Mouse (Mus musculus) Patski (cell line): ENCODE data around the gene Hs1bp3. TPM values are rescaled to one million over a fixed set of nuclear protein-coding genes. Genes with fewer than 3 reads are reported as not detected.

Source experiments
- ATAC-seq: fragments of 100-300 bp; one replicate; pipeline ENCODE4 v1.8.0; 2021
- CTCF ChIA-PET: fragments of 350-600 bp; sonication (Branson Sonifier 250); formaldehyde crosslinking; loops from one replicate; lab custom pipeline; 2022; ENCODE audit warnings: inconsistent platforms; lab: Charles Lee
- POLR2A ChIA-PET: fragments of 350-600 bp; sonication (Branson Sonifier 250); formaldehyde crosslinking; loops from one replicate; lab custom pipeline; 2022; ENCODE audit warnings: antibody characterized with exemption, inconsistent platforms; lab: Charles Lee
- DNase-seq: peaks from one replicate; pipeline ENCODE4 v3.0.0-alpha.2; 2011; ENCODE audit warnings: low read depth, low spot score
- H3K27me3 ChIP-seq: fragments of 371-371 bp; one replicate; pipeline ENCODE4 v1.5.1; 2021
- CTCF ChIP-seq: fragments of 100-300 bp; IDR thresholded peaks from one replicate; pipeline ENCODE4 v1.5.1; 2021
- in situ Hi-C: fragments of 300-500 bp; cut with MboI; formaldehyde crosslinking; loops from 3 replicates; pipeline ENCODE4 v1.11.1; 2018; ENCODE audit warnings: low pct_unique_long_range_greater_than_20kb, mixed read lengths
- polyA plus RNA-seq: library from polyadenylated mRNA; unstranded; gene quantifications from one replicate; pipeline ENCODE4 v1.2.3, GENCODE M21; 2021

Hs1bp3 gene
- polyA plus RNA-seq, 1 experiment from 2014 or later: 34.4 TPM

- ATAC-seq (peak; percentile 96), DNase-seq (peak; percentile 71)
- ChIA-PET POLR2A (interaction anchor here (2.6 kb wide), 1 partner anchor 142 kb away, joined by 8 read pairs; the partner anchor contains the start of gene Rhob), CTCF (interaction anchor here (0.8 to 2.1 kb wide), 6 partner anchors 9 to 163 kb away, joined by 3 to 5 read pairs (median 3); no protein-coding TSS in a partner anchor)
- no peaks in the 10 kb centered on the region for H3K27me3 ChIP-seq
- in situ Hi-C loops: no loop called here
- no peak for TF ChIP-seq CTCF
Measured at GRCm38 (mm10) chr12:8357449-8357848, 44.2 kb downstream of the Hs1bp3 start.

DNA sequence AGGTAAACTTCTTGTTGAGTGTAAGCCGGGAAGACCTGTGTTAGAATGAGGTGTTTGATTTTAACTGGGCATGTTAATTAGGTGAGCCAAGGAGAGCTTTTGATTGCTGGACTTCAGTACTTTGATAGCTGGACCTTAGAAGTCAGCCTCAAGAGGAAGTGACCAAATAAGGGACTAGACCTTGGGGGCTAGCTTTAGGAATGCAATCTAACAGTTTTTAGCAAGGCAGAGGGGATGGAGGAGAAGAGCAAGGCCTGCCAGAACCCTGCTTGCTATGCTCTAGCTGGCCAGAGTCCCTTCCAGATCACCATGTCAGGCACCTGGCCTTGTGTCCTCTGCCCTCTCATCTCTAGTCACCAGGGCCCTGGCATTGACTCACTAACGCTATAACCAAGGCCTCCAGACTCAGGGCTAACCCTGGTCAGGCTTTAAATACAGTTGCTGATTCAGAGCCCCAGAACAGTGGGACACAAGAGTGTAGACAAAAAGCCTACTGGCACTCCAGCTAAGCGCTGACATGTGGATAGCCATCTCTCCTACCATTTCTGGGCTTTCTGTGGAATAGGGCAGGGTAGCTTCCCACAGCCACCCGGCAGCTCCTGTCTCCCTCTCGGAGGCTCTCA, 45.2 kb downstream of the Hs1bp3 start:
- no peak for ATAC-seq
- no peaks in the 10 kb centered on the region for H3K27me3 ChIP-seq

DNA sequence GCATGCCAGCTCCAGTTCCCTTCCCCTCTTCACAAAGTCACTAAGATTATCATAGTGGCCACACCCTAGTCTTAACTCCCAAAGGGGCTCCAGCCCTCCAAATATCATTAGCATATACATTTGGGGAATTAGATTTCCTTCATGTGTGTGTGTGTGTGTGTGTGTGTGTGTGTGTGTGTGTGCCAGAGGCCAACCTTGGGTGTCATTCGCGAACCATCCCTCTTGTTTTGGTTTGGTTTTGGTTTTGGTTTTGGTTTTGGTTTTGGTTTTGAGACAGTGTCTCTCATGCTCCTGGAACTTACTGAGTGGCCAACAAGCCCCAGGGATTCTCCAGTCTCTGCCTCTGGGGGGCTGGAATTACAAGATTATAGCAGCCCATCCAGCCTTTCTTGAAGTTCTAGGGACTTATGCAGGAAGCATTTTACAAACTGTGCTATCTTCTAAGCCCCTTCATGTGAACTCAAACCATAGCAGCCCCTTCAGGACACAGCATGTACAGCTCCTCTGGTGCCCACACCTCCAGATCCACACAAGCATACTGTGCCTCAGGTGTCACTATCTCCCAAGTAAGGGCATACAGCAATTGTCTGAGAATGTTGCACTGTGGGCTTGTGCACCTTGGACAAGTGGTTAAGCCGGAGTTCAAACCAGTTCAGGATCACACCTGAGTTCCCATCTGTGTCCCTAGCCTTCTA, 46.3 kb downstream of the Hs1bp3 start:
- no peaks in the 10 kb centered on the region for H3K27me3 ChIP-seq
- CTCF ChIA-PET: interaction anchor here (1.4 kb wide), 1 partner anchor 12 kb away, joined by 3 read pairs; no protein-coding TSS in a partner anchor
- ATAC-seq (no peak), DNase-seq (no peak)
- no peak for TF ChIP-seq CTCF
- in situ Hi-C loops: no loop called here
- POLR2A ChIA-PET: interaction anchor here (0.6 to 2.6 kb wide), 2 partner anchors 110 to 140 kb away, joined by 4 to 8 read pairs; partner anchors contain the start of gene Rhob

More for the DNA sequence above, 45.2 kb downstream of the Hs1bp3 start:
- no peak for DNase-seq
- CTCF ChIA-PET: interaction anchor here (1.0 to 2.1 kb wide), 3 partner anchors 10 to 129 kb away, joined by 3 to 4 read pairs (median 3); no protein-coding TSS in a partner anchor
- POLR2A ChIA-PET: interaction anchor here (0.6 to 2.6 kb wide), 2 partner anchors 111 to 141 kb away, joined by 4 to 8 read pairs; partner anchors contain the start of gene Rhob
- in situ Hi-C loops: no loop called here
- no peak for TF ChIP-seq CTCF

DNA sequence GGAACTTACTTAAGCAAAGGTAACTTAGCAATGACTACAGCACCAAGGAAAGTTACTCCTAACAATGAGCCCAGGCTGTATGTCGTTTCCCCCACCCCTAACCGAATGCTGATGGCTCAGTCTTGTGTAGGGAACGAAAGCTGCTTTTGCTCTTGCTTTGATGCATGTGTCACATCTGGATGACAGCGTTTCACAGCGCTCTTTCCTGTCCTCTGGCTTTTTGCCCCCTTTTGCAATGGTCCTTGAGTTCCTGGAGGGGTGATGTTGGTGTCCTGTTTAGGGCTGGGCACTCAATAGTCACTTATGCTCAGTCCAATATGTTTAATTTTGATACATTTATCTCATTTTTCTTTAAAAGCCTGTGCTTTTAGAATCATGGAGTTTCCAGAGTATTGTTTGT, 48.6 kb downstream of the Hs1bp3 start:
- DNase-seq (no peak), ATAC-seq (no peak)
- TF ChIP-seq CTCF: no peak
- no peaks in the 10 kb centered on the region for H3K27me3 ChIP-seq
- POLR2A ChIA-PET: no interaction called here
- in situ Hi-C loops: no loop called here
- CTCF ChIA-PET: interaction anchor here (1.0 to 1.9 kb wide), 2 partner anchors 12 to 17 kb away, joined by 3 to 4 read pairs; no protein-coding TSS in a partner anchor

- DNase-seq (no peak), ATAC-seq (no peak)
- H3K27me3 ChIP-seq: no peaks in the 10 kb centered on the region
- CTCF ChIA-PET: interaction anchor here (1.9 kb wide), 1 partner anchor 17 kb away, joined by 4 read pairs; no protein-coding TSS in a partner anchor
- TF ChIP-seq CTCF: no peak
- POLR2A ChIA-PET: no interaction called here
- in situ Hi-C loops: no loop called here
Measured at GRCm38 (mm10) chr12:8362400-8362799, 49.2 kb downstream of the Hs1bp3 start.

- ATAC-seq (no peak), DNase-seq (no peak)
- no peak for TF ChIP-seq CTCF
- ChIA-PET CTCF (no interaction called here), POLR2A (no interaction called here)
- in situ Hi-C loops: no loop called here
- H3K27me3 ChIP-seq: no peaks in the 10 kb centered on the region
Measured at GRCm38 (mm10) chr12:8364321-8364838, 51.1 kb downstream of the Hs1bp3 start.

- no peak for ATAC-seq
Measured at GRCm38 (mm10) chr12:8365336-8365735, 52.1 kb downstream of the Hs1bp3 start.

DNA sequence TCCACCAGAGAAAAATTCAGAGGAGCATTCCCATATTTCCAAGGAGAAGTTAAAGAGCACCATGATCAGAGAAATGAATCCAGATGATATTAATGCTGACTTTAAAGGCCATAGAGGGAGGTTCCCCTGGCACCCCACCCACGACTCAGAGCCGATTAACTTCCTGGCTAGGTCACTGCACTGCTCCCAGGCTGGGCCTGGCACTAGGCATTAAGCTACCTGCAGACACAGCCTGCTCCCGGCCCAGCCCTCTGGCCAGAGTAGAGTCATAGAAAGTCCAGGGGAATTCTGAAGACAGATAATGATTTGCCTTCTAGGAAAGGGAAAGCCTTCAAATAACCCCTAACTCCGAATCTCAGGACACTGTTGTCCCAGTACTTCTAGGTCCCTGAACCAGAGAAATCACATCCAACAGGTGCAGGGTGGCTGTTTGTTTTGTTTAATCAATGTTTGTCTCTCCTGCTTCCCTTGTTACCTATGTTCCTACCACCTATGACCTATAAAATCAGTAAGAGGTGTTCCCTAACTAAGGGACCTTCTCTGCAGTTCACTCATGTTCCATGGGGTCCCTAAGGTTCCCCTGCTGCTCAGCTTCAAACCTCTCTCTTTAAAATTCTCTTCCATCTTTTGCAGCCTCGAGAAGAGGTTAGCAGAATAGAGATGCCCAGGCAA, 52.8 kb downstream of the Hs1bp3 start:
- POLR2A ChIA-PET: no interaction called here
- ATAC-seq: no peak
- TF ChIP-seq CTCF: no peak
- DNase-seq: no peak
- CTCF ChIA-PET: no interaction called here
- in situ Hi-C loops: no loop called here
- no peaks in the 10 kb centered on the region for H3K27me3 ChIP-seq

More at GRCm38 (mm10) chr12:8365336-8365735, 52.1 kb downstream of the Hs1bp3 start:
- CTCF ChIA-PET: no interaction called here
- POLR2A ChIA-PET: no interaction called here
- in situ Hi-C loops: no loop called here
- no peaks in the 10 kb centered on the region for H3K27me3 ChIP-seq
- no peak for TF ChIP-seq CTCF
- no peak for DNase-seq

GRCm38 (mm10) chr12:8366688-8367087, 53.5 kb downstream of the Hs1bp3 start:
- ChIA-PET POLR2A (no interaction called here), CTCF (no interaction called here)
- ATAC-seq: no peak
- DNase-seq: no peak
- in situ Hi-C loops: no loop called here
- no peak for TF ChIP-seq CTCF
- no peaks in the 10 kb centered on the region for H3K27me3 ChIP-seq
